Mouse (Mus musculus) C2C12 (cell line): ENCODE measurements around the gene A330070K13Rik. TPM values are rescaled to one million over a fixed set of nuclear protein-coding genes. Genes with fewer than 3 reads are reported as not detected.

Experiments
- H3K27me3 ChIP-seq: one replicate; pipeline ENCODE4 v1.6.1; 2011; ENCODE audit not compliant: control insufficient read depth, insufficient read depth, insufficient read length
- H3K36me3 ChIP-seq: one replicate; pipeline ENCODE4 v1.6.1; 2011; ENCODE audit not compliant: control insufficient read depth, insufficient read depth
- H3K4me3 ChIP-seq: one replicate; pipeline ENCODE4 v1.5.1; 2011; ENCODE audit warnings: mild to moderate bottlenecking, control low read depth; ENCODE audit not compliant: poor library complexity, insufficient read depth, severe bottlenecking
- H3K79me2 ChIP-seq: one replicate; pipeline ENCODE4 v1.6.1; 2011; ENCODE audit not compliant: control insufficient read depth, insufficient read depth
- H3K79me3 ChIP-seq: one replicate; pipeline ENCODE4 v1.6.1; 2011; ENCODE audit warnings: low read depth, control low read depth
- H3ac ChIP-seq: one replicate; pipeline ENCODE3; 2011; ENCODE audit warnings: low read depth; ENCODE audit not compliant: control insufficient read depth, insufficient read length
- CEBPB ChIP-seq: IDR thresholded peaks from one replicate; pipeline ENCODE4 v1.6.1; 2011; ENCODE audit warnings: low read depth, mild to moderate bottlenecking, control low read depth, moderate library complexity
- USF1 ChIP-seq: IDR thresholded peaks from one replicate; pipeline ENCODE4 v1.6.1; 2011; ENCODE audit warnings: low read depth, mild to moderate bottlenecking, control low read depth, moderate library complexity
- polyA plus RNA-seq: library from polyadenylated mRNA; unstranded; fragments of >200 nt; fragmentation: generic; extraction: Trizol; gene quantifications from one replicate; pipeline ENCODE4 v1.2.1, GENCODE M21; 2012; ENCODE audit warnings: missing spikeins

A330070K13Rik gene
- polyA plus RNA-seq, 1 experiment = not detected

- TF ChIP-seq USF1 (no peak), CEBPB (no peak)
- Histone ChIP-seq H3K79me3 (no peaks in the 10 kb centered on the region), H3K4me3 (no peak overlapping the region), H3K27me3 (no peaks in the 10 kb centered on the region), H3K79me2 (no peaks in the 10 kb centered on the region), H3K36me3 (peaks cover 3% of the 10 kb centered on the region), H3ac (no peak overlapping the region)
Observed at GRCm38 (mm10) chr5:130329889-130330288, 54.5 kb downstream of the A330070K13Rik start.

Other genes with a start within 250 kb of the A330070K13Rik start
- gene Kctd7, start 239.8 kb downstream of the A330070K13Rik start, polyA plus RNA-seq = 2.4 TPM
- 14.3 TPM for gene Rabgef1, start 212.8 kb downstream of the A330070K13Rik start, polyA plus RNA-seq
- 26.9 TPM for gene Tmem248, start 167.6 kb downstream of the A330070K13Rik start, polyA plus RNA-seq
- gene Sbds, start 129.1 kb downstream of the A330070K13Rik start, polyA plus RNA-seq = 43.2 TPM
- 24.2 TPM for gene Tyw1, start 129.0 kb downstream of the A330070K13Rik start, polyA plus RNA-seq
- 0.02 TPM for gene Caln1, start 15.2 kb downstream of the A330070K13Rik start, polyA plus RNA-seq